Mouse (Mus musculus) G1E (cell line): ENCODE measurements around the gene Gba.

Experiments
- CTCF ChIP-seq: IDR thresholded peaks from 2 replicates; pipeline ENCODE4 v1.5.1; 2012; ENCODE audit warnings: low read depth, low read length, inconsistent platforms, mixed read lengths
- GATA1 ChIP-seq: IDR thresholded peaks from 2 replicates; pipeline ENCODE4 v1.6.1; 2012; ENCODE audit warnings: borderline replicate concordance, low read length, inconsistent platforms, mixed read lengths
- TAL1 ChIP-seq: conservative IDR thresholded peaks from 2 replicates; pipeline ENCODE4 v1.6.1; 2012; ENCODE audit warnings: low read depth, low read length, inconsistent platforms, mixed read lengths

GRCm38 (mm10) chr3:89159616-89160344 is 42.9 kb upstream of the Gba start, which contains the start of gene Hcn3:
- no peak for TF ChIP-seq GATA1
- no peak for TF ChIP-seq CTCF
- no peak for TF ChIP-seq TAL1
